Mouse (Mus musculus) layer of hippocampus, postnatal 10 days (tissue): ENCODE measurements around the gene Olfr519. TPM values are rescaled to one million over a fixed set of nuclear protein-coding genes. Genes with fewer than 3 reads are reported as not detected.

Experiments
- DNase-seq, 2 experiments: peaks; one replicate each; pipeline ENCODE4 v3.0.0; 2021; ENCODE audit warnings: low spot score in 2 of 2
- long read RNA-seq: library from polyadenylated mRNA; stranded (forward); transcript quantifications from one replicate; pipeline ENCODE4 v2.0.0, GENCODE M21; 2023
- total RNA-seq, 2 experiments: library from RNA; stranded (reverse); gene quantifications; 2 replicates each; pipeline ENCODE4 v1.2.3; 2021

Gene Olfr519
- total RNA-seq: not detected
- long read RNA-seq: 0 reads

- no peak for DNase-seq
Measured at GRCm38 (mm10) chr7:108894320-108894719, at the start of gene Olfr519. TSS of gene Olfr519 (minus strand) at chr7:108894420.

- DNase-seq: peak; percentile 46 to 59
Measured at GRCm38 (mm10) chr7:108944002-108944401, 49.8 kb upstream of the Olfr519 start.

GRCm38 (mm10) chr7:108941466-108941865 is 47.2 kb upstream of the Olfr519 start:
- DNase-seq: no peak

GRCm38 (mm10) chr7:108936591-108936990 is 42.4 kb upstream of the Olfr519 start:
- no peak for DNase-seq

- no peak for DNase-seq
Measured at GRCm38 (mm10) chr7:108935411-108935810, 41.2 kb upstream of the Olfr519 start.

- DNase-seq: no peak
Measured at GRCm38 (mm10) chr7:108934836-108935235, 40.6 kb upstream of the Olfr519 start.

- peak; percentile 97 for DNase-seq
Measured at GRCm38 (mm10) chr7:108933794-108934731, 39.8 kb upstream of the Olfr519 start, which contains the start of gene Eif3f. TSS of gene Eif3f (plus strand) at chr7:108934417.

- no peak for DNase-seq
Measured at GRCm38 (mm10) chr7:108929726-108930393, 35.6 kb upstream of the Olfr519 start, which contains the start of gene Nlrp10. TSS of gene Nlrp10 (minus strand) at chr7:108930178.

GRCm38 (mm10) chr7:108928280-108929188 is 34.3 kb upstream of the Olfr519 start:
- DNase-seq: no peak

GRCm38 (mm10) chr7:108927043-108927442 is 32.8 kb upstream of the Olfr519 start:
- DNase-seq: no peak

GRCm38 (mm10) chr7:108903969-108904368 is 9.7 kb upstream of the Olfr519 start:
- DNase-seq: no peak

GRCm38 (mm10) chr7:108884906-108885305 is 9.3 kb downstream of the Olfr519 start, which contains the start of gene Olfr518:
TSS of gene Olfr518 (minus strand) at chr7:108885006.
- DNase-seq: no peak

- no peak for DNase-seq
Measured at GRCm38 (mm10) chr7:108872279-108872678, 21.9 kb downstream of the Olfr519 start, which contains the start of gene Olfr517. TSS of gene Olfr517 (minus strand) at chr7:108872379.

GRCm38 (mm10) chr7:108850429-108850828 is 43.8 kb downstream of the Olfr519 start, which contains the start of gene Olfr516:
TSS of gene Olfr516 (minus strand) at chr7:108850529.
- DNase-seq: no peak

Other genes with a start within 250 kb of the Olfr519 start
- gene Olfr509, start 242.5 kb downstream of the Olfr519 start, total RNA-seq: not detected
- gene Olfr510, start 228.0 kb downstream of the Olfr519 start, total RNA-seq: not detected
- gene Olfr512, start 181.1 kb downstream of the Olfr519 start, total RNA-seq: not detected
- not detected for gene Olfr513, start 143.4 kb downstream of the Olfr519 start, total RNA-seq
- gene Olfr514, start 68.4 kb downstream of the Olfr519 start, total RNA-seq: not detected
- gene Olfr516, start 43.9 kb downstream of the Olfr519 start, total RNA-seq: not detected
- not detected for gene Olfr517, start 22.0 kb downstream of the Olfr519 start, total RNA-seq
- gene Olfr518, start 9.4 kb downstream of the Olfr519 start, total RNA-seq: not detected
- under 1 TPM; 0.29 to 0.43 TPM for gene Nlrp10, start 35.8 kb upstream of the Olfr519 start, total RNA-seq
- 100 to 1,000 TPM; 121 to 130 TPM for gene Eif3f, start 40.0 kb upstream of the Olfr519 start, total RNA-seq
- 100 to 1,000 TPM; 162 to 173 TPM for gene Tub, start 55.9 kb upstream of the Olfr519 start, total RNA-seq
- gene Ric3, start 188.9 kb upstream of the Olfr519 start, total RNA-seq: 10 to 100 TPM; 47.3 to 52.1 TPM